Mouse (Mus musculus) small intestine, adult 2 months (tissue): ENCODE measurements at regions not wholly inside any gene's neighbourhood (a gene's known extent, or its start where the extent isn't known, plus 50 kb on each side); places are given as distances from the start of the nearest gene placed in this dataset.

Experiments used
- H3K27ac ChIP-seq: fragments of 200-500 bp; 2 replicates; pipeline ENCODE4 v1.5.1; 2012; ENCODE audit warnings: low read depth, low read length, control low read depth, inconsistent platforms; ENCODE audit not compliant: insufficient read depth
- H3K27me3 ChIP-seq: fragments of 200-500 bp; 2 replicates; pipeline ENCODE4 v1.6.1; 2012; ENCODE audit warnings: mild to moderate bottlenecking, moderate library complexity, low read length, inconsistent platforms; ENCODE audit not compliant: control insufficient read depth, insufficient read depth
- H3K36me3 ChIP-seq: fragments of 200-500 bp; 2 replicates; pipeline ENCODE4 v1.6.1; 2012; ENCODE audit warnings: mild to moderate bottlenecking, low read length, control low read depth, inconsistent platforms; ENCODE audit not compliant: control insufficient read depth, insufficient read depth
- H3K4me1 ChIP-seq: fragments of 200-500 bp; 2 replicates; pipeline ENCODE4 v1.6.1; 2012; ENCODE audit warnings: low read length, inconsistent platforms, mixed read lengths; ENCODE audit not compliant: control insufficient read depth, insufficient read depth, insufficient read length
- H3K4me3 ChIP-seq: fragments of 200-500 bp; 2 replicates; pipeline ENCODE4 v1.5.1; 2012; ENCODE audit warnings: low read depth, mild to moderate bottlenecking, control low read depth, inconsistent platforms, low read length, moderate library complexity
- CTCF ChIP-seq: fragments of 200-500 bp; IDR thresholded peaks from 2 replicates; pipeline ENCODE4 v1.5.1; 2012; ENCODE audit warnings: low read depth, mild to moderate bottlenecking, control low read depth, inconsistent platforms, low read length, moderate library complexity, mixed read lengths; ENCODE audit not compliant: insufficient replicate concordance, insufficient read length; ENCODE audit errors: extremely low read depth
- POLR2A ChIP-seq: fragments of 200-500 bp; IDR thresholded peaks from 2 replicates; pipeline ENCODE4 v1.6.1; 2012; ENCODE audit warnings: low read depth, mild to moderate bottlenecking, control low read depth, inconsistent platforms, low read length, moderate library complexity
- WGBS: fragments of 180-500 bp; shearing (Covaris S2); methylation state at CpG from one replicate; pipeline ENCODE4 v1.1.7; 2018; 5-methylcytosine and 5-hydroxymethylcytosine counted together

DNA sequence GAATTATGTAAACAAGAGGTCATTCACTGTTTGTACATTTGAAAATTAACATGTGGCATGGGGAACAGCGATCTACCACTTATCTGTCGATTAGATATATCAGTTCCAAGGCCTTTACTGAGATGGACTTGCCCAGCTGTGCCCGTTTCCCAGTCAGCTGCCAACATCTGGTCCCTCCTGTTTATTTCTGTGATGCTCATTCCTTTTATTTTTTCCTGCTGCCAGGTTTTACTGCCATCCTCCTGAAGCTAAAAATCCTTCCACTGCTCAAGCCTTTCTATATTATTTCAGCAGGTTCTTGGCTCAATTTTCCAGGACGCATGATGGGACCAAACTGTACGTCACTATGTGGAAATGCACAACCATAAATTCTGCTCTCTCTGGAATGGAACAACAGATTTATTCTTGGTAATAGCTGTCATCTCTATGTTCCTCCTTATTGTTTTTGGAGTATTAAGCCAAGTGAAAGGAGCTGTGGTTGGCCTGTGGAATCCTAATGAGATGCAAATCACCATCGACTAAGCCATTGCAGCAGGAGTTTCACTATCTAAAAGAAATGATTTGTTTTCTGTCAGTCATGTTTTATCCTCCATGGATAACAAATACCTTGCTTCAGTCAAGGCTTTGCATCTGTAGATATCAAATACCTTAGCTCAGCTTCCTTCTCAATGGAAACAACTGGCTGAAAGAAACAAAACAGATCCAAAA is 180.1 kb downstream of the Plk2 start:
- no peak overlapping the region for H3K27ac ChIP-seq
- 64% methylated on average over 6 of the region's 6 CpGs for WGBS
- H3K4me3 ChIP-seq = no peak overlapping the region
- H3K4me1 ChIP-seq = no peaks in the 10 kb centered on the region
- H3K36me3 ChIP-seq = no peaks in the 10 kb centered on the region
- TF ChIP-seq CTCF = no peak
- TF ChIP-seq POLR2A = no peak
- no peaks in the 10 kb centered on the region for H3K27me3 ChIP-seq

DNA sequence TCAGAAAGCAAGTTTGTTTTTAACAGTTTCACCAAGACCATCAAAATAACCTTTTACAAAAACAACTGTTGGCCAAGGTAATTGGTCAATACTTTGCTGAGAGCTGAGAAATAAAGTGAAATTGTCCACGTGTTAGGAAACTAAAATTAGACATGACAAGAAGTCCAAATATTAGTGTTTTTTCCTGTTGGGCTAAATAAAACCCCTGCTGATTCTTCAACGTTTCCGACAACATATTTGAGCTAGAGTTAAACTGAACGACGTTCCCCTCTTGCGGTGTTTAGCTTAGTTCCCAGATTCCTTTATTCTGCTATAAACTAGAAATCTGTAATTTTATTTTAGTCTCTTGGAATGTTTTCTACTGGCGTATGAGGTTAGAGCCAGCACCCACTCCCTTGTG is 183.3 kb downstream of the Plk2 start:
- no peak overlapping the region for H3K27ac ChIP-seq
- TF ChIP-seq POLR2A = no peak
- TF ChIP-seq CTCF = no peak

GRCm38 (mm10) chr13:110580166-110580565 is 185.3 kb downstream of the Plk2 start:
- 77% methylated on average over 4 of the region's 4 CpGs for WGBS
- no peaks in the 10 kb centered on the region for H3K36me3 ChIP-seq

More for the DNA sequence above, 183.3 kb downstream of the Plk2 start:
- WGBS = 71% methylated on average over 7 of the region's 7 CpGs
- Histone ChIP-seq H3K36me3 (no peaks in the 10 kb centered on the region), H3K4me3 (no peak overlapping the region), H3K4me1 (no peaks in the 10 kb centered on the region), H3K27me3 (no peaks in the 10 kb centered on the region)

GRCm38 (mm10) chr13:110580570-110580969 is 185.7 kb downstream of the Plk2 start:
- H3K27ac ChIP-seq = no peak overlapping the region
- no peaks in the 10 kb centered on the region for H3K27me3 ChIP-seq
- WGBS = 69% methylated on average over 5 of the region's 5 CpGs
- TF ChIP-seq CTCF = no peak
- no peak for TF ChIP-seq POLR2A
- H3K36me3 ChIP-seq = no peaks in the 10 kb centered on the region
- no peaks in the 10 kb centered on the region for H3K4me1 ChIP-seq
- H3K4me3 ChIP-seq = no peak overlapping the region

More at GRCm38 (mm10) chr13:110580166-110580565, 185.3 kb downstream of the Plk2 start:
- no peak overlapping the region for H3K27ac ChIP-seq
- H3K4me1 ChIP-seq = no peaks in the 10 kb centered on the region
- H3K27me3 ChIP-seq = no peaks in the 10 kb centered on the region
- no peak for TF ChIP-seq CTCF
- TF ChIP-seq POLR2A = no peak
- H3K4me3 ChIP-seq = no peak overlapping the region

GRCm38 (mm10) chr13:110584765-110585164 is 189.9 kb downstream of the Plk2 start:
- no peaks in the 10 kb centered on the region for H3K36me3 ChIP-seq
- no peak overlapping the region for H3K27ac ChIP-seq
- WGBS = 80% methylated on average over 10 of the region's 10 CpGs
- no peaks in the 10 kb centered on the region for H3K27me3 ChIP-seq
- TF ChIP-seq CTCF (no peak), POLR2A (no peak)
- H3K4me1 ChIP-seq = no peaks in the 10 kb centered on the region
- no peak overlapping the region for H3K4me3 ChIP-seq

- TF ChIP-seq POLR2A (no peak), CTCF (no peak)
- WGBS = 73% methylated on average over 3 of the region's 3 CpGs
- Histone ChIP-seq H3K4me3 (no peak overlapping the region), H3K27ac (no peak overlapping the region), H3K36me3 (no peaks in the 10 kb centered on the region), H3K4me1 (no peaks in the 10 kb centered on the region), H3K27me3 (no peaks in the 10 kb centered on the region)
Measured at GRCm38 (mm10) chr13:110594630-110595029, 199.8 kb downstream of the Plk2 start.

- Histone ChIP-seq H3K4me3 (no peak overlapping the region), H3K36me3 (no peaks in the 10 kb centered on the region), H3K27me3 (no peaks in the 10 kb centered on the region), H3K27ac (no peak overlapping the region), H3K4me1 (no peaks in the 10 kb centered on the region)
- no peak for TF ChIP-seq POLR2A
- WGBS = 86% methylated on average over 3 of the region's 3 CpGs
Measured at GRCm38 (mm10) chr13:110599666-110600065, 204.8 kb downstream of the Plk2 start.
